Mouse (Mus musculus): ENCODE measurements at regions not wholly inside any gene's neighbourhood (a gene's known extent, or its start where the extent isn't known, plus 50 kb on each side); places are given as distances from the start of the nearest gene placed in this dataset.

- DNase-seq, result no peak
Measured at GRCm38 (mm10) chr1:137852262-137852661, 323.2 kb downstream of the Ptprc start.

- DNase-seq, result no peak
Measured at GRCm38 (mm10) chr1:137847311-137847923, 328.1 kb downstream of the Ptprc start.

- DNase-seq, result no peak
Measured at GRCm38 (mm10) chr1:137846857-137847256, 328.7 kb downstream of the Ptprc start.

- no peak for DNase-seq
Measured at GRCm38 (mm10) chr1:137840531-137840930, 335.0 kb downstream of the Ptprc start.

- DNase-seq, result no peak
Measured at GRCm38 (mm10) chr1:137839703-137840102, 335.8 kb downstream of the Ptprc start.

- DNase-seq, result no peak
Measured at GRCm38 (mm10) chr1:137839263-137839662, 336.2 kb downstream of the Ptprc start.

- DNase-seq, result no peak
Measured at GRCm38 (mm10) chr1:137838357-137838756, 337.2 kb downstream of the Ptprc start.

- DNase-seq, result no peak
Measured at GRCm38 (mm10) chr1:137833535-137833934, 342.0 kb downstream of the Ptprc start.

- no peak for DNase-seq
Measured at GRCm38 (mm10) chr1:137831284-137831683, 344.2 kb downstream of the Ptprc start.

- DNase-seq, result no peak
Measured at GRCm38 (mm10) chr1:137827379-137827778, 348.1 kb downstream of the Ptprc start.

GRCm38 (mm10) chr1:137815401-137815888 lies 360.1 kb downstream of the Ptprc start:
- DNase-seq, result no peak

GRCm38 (mm10) chr1:137814556-137814955 lies 361.0 kb downstream of the Ptprc start:
- DNase-seq, result no peak

GRCm38 (mm10) chr1:137813716-137814115 lies 361.8 kb downstream of the Ptprc start:
- DNase-seq, result no peak

- DNase-seq, result no peak
Measured at GRCm38 (mm10) chr1:137811981-137812380, 363.5 kb downstream of the Ptprc start.

GRCm38 (mm10) chr1:137806742-137807141 lies 368.8 kb downstream of the Ptprc start:
- no peak for DNase-seq

GRCm38 (mm10) chr1:137806252-137806651 lies 369.3 kb downstream of the Ptprc start:
- no peak for DNase-seq

- no peak for DNase-seq
Measured at GRCm38 (mm10) chr1:137802119-137802518, 373.4 kb downstream of the Ptprc start.

- DNase-seq, result no peak
Measured at GRCm38 (mm10) chr1:137800752-137801151, 374.8 kb downstream of the Ptprc start.

- DNase-seq, result no peak
Measured at GRCm38 (mm10) chr1:137788789-137789188, 386.7 kb downstream of the Ptprc start.

GRCm38 (mm10) chr1:137786653-137787052 lies 388.9 kb downstream of the Ptprc start:
- no peak for DNase-seq

GRCm38 (mm10) chr1:137774586-137774985 lies 400.9 kb downstream of the Ptprc start:
- DNase-seq, result no peak

- no peak for DNase-seq
Measured at GRCm38 (mm10) chr1:137760797-137761196, 414.7 kb downstream of the Ptprc start.

- DNase-seq, result peak; percentile 42 to 53
Measured at GRCm38 (mm10) chr1:137751446-137751961, 424.0 kb downstream of the Ptprc start.

- DNase-seq, result no peak
Measured at GRCm38 (mm10) chr1:137750894-137751293, 424.6 kb downstream of the Ptprc start.

- no peak for DNase-seq
Measured at GRCm38 (mm10) chr1:137746129-137746528, 429.4 kb downstream of the Ptprc start.
